Mouse (Mus musculus) ES-E14 (cell line): ENCODE data around the gene Dlx2. TPM values are rescaled to one million over a fixed set of nuclear protein-coding genes. Genes with fewer than 3 reads are reported as not detected.

Experiments
- DNase-seq: peaks from one replicate; pipeline ENCODE4 v3.0.0-alpha.2; 2013; ENCODE audit warnings: low read depth, low spot score
- H3K27ac ChIP-seq: 2 replicates; pipeline ENCODE4 v1.5.1; 2012; ENCODE audit warnings: low read depth, mild to moderate bottlenecking, low read length, moderate library complexity, mixed read lengths; ENCODE audit not compliant: poor library complexity, insufficient read depth, severe bottlenecking
- H3K36me3 ChIP-seq: 2 replicates; pipeline ENCODE4 v1.6.1; 2012; ENCODE audit warnings: mild to moderate bottlenecking, low read length, moderate library complexity, mixed read lengths; ENCODE audit not compliant: control insufficient read depth, poor library complexity, insufficient read depth, severe bottlenecking
- H3K4me1 ChIP-seq, 2 experiments: fragments of 150-350 bp in 1 of 2; sonication (generic) in 1 of 2; 2 replicates each; pipeline ENCODE4 v1.6.1; 2012; ENCODE audit warnings: low read length in 2 of 2, mild to moderate bottlenecking in 1 of 2, mixed read lengths in 1 of 2; ENCODE audit not compliant: control insufficient read depth in 2 of 2, insufficient read depth in 2 of 2, poor library complexity in 1 of 2
- H3K4me3 ChIP-seq, 2 experiments: fragments of 150-350 bp in 1 of 2; sonication (generic) in 1 of 2; 2 replicates each; pipeline ENCODE4 v1.5.1; 2012; ENCODE audit warnings: low read length in 2 of 2, low read depth in 1 of 2, mild to moderate bottlenecking in 1 of 2, mixed read lengths in 1 of 2; ENCODE audit not compliant: insufficient read depth in 1 of 2, poor library complexity in 1 of 2, severe bottlenecking in 1 of 2
- H3K9ac ChIP-seq: 2 replicates; pipeline ENCODE4 v1.6.1; 2012; ENCODE audit warnings: low read depth, mild to moderate bottlenecking, low read length, mixed read lengths; ENCODE audit not compliant: poor library complexity, insufficient read depth, severe bottlenecking
- H3K9me3 ChIP-seq: fragments of 150-350 bp; sonication (generic); 2 replicates; pipeline ENCODE4 v1.6.1; 2012; ENCODE audit warnings: low read depth, mild to moderate bottlenecking, low read length; ENCODE audit not compliant: control insufficient read depth, insufficient read depth
- CHD2 ChIP-seq: IDR thresholded peaks from 2 replicates; pipeline ENCODE4 v1.6.1; 2014; ENCODE audit warnings: mild to moderate bottlenecking, low read depth, low read length, inconsistent platforms
- HCFC1 ChIP-seq: IDR thresholded peaks from 2 replicates; pipeline ENCODE4 v1.6.1; 2012; ENCODE audit warnings: low read length, inconsistent platforms, borderline replicate concordance; ENCODE audit not compliant: insufficient read depth
- MAFK ChIP-seq: IDR thresholded peaks from 2 replicates; pipeline ENCODE4 v1.6.1; 2014; ENCODE audit warnings: mild to moderate bottlenecking, low read depth, low read length, inconsistent platforms; ENCODE audit not compliant: insufficient read depth
- ZC3H11A ChIP-seq: IDR thresholded peaks from 2 replicates; pipeline ENCODE4 v1.6.1; 2012; ENCODE audit warnings: low read depth, mild to moderate bottlenecking, inconsistent platforms, low read length, borderline replicate concordance
- ZNF384 ChIP-seq: IDR thresholded peaks from 2 replicates; pipeline ENCODE4 v1.6.1; 2012; ENCODE audit warnings: low read depth, low read length, inconsistent platforms
- in situ Hi-C, 2 experiments: fragments of 600-800 bp; cut with MboI; formaldehyde crosslinking; loops; one replicate each; pipeline ENCODE4 v1.15.1; 2025; ENCODE audit warnings: low sequenced_read_pairs in 2 of 2, inconsistent platforms in 1 of 2; ENCODE audit not compliant: unreplicated experiment in 2 of 2
- total RNA-seq: library from RNA; depleted of rRNA; stranded (reverse); fragments of 300-350 nt; gene quantifications from 2 replicates; pipeline ENCODE4 v1.2.3, GENCODE M21; 2012

Gene Dlx2
- total RNA-seq, 1 experiment = 0.80 TPM

DNA sequence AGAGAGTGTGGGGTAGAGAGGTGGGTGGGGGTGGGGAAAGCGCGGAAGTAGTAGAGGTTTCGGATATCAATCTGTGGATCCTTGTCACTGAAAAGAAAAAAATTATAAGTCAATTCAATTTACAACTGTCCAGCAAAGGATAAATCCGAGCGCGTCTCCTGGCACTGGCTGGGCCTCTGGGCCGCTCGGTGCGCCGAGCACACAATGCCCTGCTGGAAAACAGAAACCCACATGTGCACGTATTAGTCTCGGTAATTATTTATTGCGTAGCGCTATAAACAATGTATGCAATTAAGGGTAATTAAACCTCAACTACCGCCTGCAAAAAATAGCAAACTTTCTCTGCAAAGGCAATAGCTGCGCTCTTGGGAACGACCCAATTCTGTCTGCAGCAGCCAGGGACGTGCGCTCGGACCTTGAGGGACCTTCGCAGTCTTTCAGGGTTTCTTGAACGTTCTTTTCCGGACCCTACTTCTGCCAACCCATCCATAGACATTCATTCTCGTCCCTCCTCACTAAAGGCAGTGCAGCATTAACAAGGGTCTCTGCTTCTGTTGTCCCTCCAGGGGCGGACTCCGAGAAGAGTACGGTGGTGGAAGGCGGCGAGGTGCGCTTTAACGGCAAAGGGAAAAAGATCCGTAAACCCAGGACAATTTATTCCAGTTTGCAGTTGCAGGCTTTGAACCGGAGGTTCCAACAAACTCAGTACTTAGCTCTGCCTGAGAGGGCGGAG, 16.0 kb downstream of the Dlx2 start:
- no peak for DNase-seq
- no peaks in the 10 kb centered on the region for H3K9me3 ChIP-seq
- H3K9ac ChIP-seq = no peak overlapping the region
- in situ Hi-C loops = loop anchor here in 1 of 2 experiments (10.0 to 25.0 kb wide), 3 partner anchors 1056 to 1943 kb away; partner anchors contain the start of genes Lrp2, Sp5 and Sp9
- no peaks in the 10 kb centered on the region for H3K36me3 ChIP-seq
- H3K27ac ChIP-seq = no peak overlapping the region
- H3K4me1 ChIP-seq = peaks cover 0 to 8% of the 10 kb centered on the region in 2 experiments; a peak in 1 of 4 replicates
- no peak for TF ChIP-seq ZNF384
- TF ChIP-seq MAFK = no peak
- no peak for TF ChIP-seq ZC3H11A
- TF ChIP-seq HCFC1 = no peak
- no peak for TF ChIP-seq CHD2
- H3K4me3 ChIP-seq = peak overlapping the region in 1 of 2 experiments; percentile 55; a peak in 1 of 4 replicates

- no peaks in the 10 kb centered on the region for H3K9me3 ChIP-seq
- H3K36me3 ChIP-seq = no peaks in the 10 kb centered on the region
- in situ Hi-C loops = loop anchor here (10.0 to 25.0 kb wide), 3 partner anchors 1055 to 1942 kb away; partner anchors contain the start of genes Sp5 (in 2 of the 2), Lrp2 (in 1 of the 2) and Sp9 (in 1 of the 2)
- H3K4me3 ChIP-seq = peak overlapping the region; percentile 55 to 73
- no peak for DNase-seq
- TF ChIP-seq HCFC1 = 0 out of 2 replicates have a peak, but pooled peaks have one; percentile 45
- peak; percentile 89; the same call in 1 of the 2 replicates for TF ChIP-seq CHD2
- TF ChIP-seq ZC3H11A = no peak
- TF ChIP-seq ZNF384 = no peak
- TF ChIP-seq MAFK = no peak
- peaks cover 0 to 8% of the 10 kb centered on the region in 2 experiments; a peak in 1 of 4 replicates for H3K4me1 ChIP-seq
- H3K27ac ChIP-seq = no peak overlapping the region
- peak overlapping the region; percentile 29; the same call in 1 of the 2 replicates for H3K9ac ChIP-seq
Measured at GRCm38 (mm10) chr2:71529511-71530351, 16.8 kb downstream of the Dlx2 start.

DNA sequence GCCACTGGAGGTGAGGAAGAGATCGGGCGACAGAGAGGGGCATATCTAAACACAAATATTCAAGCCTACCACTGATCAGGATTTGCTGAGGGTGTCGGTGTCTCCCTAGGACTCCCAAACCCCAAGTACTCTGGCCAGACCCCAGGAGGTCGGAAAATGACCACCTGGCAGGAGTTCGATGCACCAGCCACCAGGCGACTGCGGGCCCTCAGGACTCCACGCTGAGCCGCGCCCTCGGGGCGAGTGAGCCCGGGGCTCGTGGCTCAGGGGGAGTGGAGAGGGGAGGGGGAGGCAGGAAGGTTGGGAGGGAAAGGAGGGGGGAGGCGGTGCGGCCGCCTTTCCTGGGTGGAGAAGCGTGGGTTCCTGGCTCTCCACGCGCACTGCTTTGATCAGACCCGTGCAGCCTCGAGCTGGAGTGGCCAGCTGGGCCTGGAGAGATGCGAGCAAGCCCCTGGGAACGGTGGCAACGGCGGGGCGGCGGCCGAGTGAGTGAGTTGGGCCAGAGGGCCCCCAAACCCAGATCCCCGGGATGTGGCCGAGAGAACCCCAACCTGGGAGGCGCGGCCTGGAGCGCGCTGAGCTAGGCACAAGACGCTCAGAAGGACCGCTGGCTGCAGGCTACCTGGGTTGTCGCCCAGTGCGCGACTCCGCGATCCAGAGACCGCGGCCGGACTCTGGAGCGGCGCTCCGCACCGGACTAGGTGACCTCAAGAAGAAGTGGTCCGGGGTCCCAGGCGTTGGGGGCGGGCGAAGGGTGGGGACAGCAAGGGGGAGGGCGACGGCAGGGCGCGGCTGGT, 17.6 kb downstream of the Dlx2 start:
- Histone ChIP-seq H3K9me3 (no peaks in the 10 kb centered on the region), H3K36me3 (no peaks in the 10 kb centered on the region), H3K4me3 (peak overlapping the region; percentile 55 to 73), H3K9ac (peak overlapping the region; percentile 29; the same call in 1 of the 2 replicates), H3K4me1 (peaks cover 0 to 8% of the 10 kb centered on the region in 2 experiments; a peak in 1 of 4 replicates), H3K27ac (no peak overlapping the region)
- in situ Hi-C loops = loop anchor here (10.0 to 25.0 kb wide), 2 partner anchors 1054 to 1942 kb away; partner anchors contain the start of genes Lrp2 (in 1 of the 2) and Sp5 (in 1 of the 2)
- no peak for DNase-seq
- no peak for TF ChIP-seq HCFC1
- TF ChIP-seq CHD2 = no peak
- no peak for TF ChIP-seq MAFK
- no peak for TF ChIP-seq ZC3H11A
- TF ChIP-seq ZNF384 = no peak
